Mouse (Mus musculus): ENCODE results near the gene Ptpa.
"Not testable (repeated sequence)": the region's sequence is repeated elsewhere in the genome, so short reads cannot be mapped to it uniquely, and the experiment has no call there.

Gene Ptpa

DNA sequence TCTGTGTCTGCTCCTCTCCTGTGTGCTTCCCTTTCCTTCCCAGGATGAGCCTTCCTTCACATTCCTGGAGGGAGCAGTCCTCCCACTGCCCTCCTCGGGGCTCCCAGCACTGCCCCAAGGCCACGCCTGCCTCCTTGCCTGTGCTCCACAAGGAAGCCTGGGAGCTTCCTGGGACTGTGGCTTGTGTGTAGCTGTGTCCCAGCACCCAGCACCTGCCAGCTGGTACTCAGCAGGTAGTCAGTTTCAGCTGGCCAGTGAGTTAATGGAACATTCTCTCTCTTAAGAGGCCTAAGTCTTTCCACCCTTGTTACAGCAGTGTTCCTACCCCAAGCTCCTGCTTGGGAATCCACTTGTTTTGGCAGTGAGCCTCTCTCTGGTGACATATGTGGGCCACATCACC lies 13.0 kb upstream of the Ptpa start:
- DNase-seq: no peak

DNA sequence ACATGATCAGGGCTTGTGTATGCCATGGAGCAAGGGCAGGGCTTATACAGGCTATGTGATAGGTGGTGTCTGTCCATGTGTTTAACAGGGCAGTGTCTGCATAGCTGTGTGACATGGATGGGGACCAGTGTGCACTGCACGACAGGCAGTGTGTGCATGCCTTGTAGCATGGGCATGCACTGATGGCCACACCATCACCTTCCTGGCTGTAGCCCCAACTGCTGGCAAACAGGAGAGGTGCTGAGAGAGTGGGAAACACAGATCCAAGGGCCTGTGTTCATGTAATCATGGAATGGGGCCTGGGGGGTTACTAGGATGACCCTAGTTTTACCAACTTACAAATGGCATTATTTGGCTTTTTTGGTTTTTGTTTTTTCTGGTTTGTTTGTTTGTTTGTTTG lies 12.0 kb upstream of the Ptpa start:
- DNase-seq: no peak

DNA sequence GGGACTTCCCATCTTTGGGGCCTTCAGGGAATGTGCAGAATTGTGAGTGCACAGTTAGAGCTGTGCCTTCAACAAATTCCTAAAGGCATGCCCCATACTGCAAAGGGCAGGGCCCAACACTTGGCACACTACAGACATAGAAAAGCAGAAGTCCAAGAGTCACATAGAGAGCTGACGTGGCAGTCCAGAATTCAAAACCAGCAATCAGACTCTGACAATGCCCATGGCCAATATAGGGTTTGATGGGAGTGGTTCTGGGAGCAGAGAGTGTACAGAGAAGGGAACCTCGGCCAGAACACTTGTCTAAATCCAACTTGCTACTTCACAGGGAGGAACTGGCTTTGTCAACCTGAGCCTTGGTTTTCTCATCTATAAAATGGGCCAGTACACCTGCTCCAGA lies 8.6 kb upstream of the Ptpa start:
- no peak for DNase-seq

DNA sequence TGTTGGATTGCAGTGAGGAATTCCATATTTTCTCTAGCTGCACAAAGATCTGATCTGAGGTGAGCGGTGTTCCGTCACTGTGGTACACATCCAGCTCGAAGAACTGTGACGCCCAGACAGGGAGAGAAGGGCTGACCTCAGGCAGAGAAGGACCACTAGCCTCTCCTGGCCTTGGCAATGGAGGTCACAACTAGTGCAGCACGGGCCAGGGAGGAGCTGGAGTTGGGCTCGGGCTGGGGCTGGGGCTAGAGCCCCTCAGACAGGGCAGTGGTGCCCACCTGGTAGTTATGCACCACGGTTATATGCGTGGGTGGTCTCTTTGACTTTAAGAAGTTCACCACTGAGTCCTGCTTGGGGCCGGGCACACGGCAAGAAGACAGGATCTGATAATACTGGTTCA lies 8.1 kb upstream of the Ptpa start:
- DNase-seq: no peak

DNA sequence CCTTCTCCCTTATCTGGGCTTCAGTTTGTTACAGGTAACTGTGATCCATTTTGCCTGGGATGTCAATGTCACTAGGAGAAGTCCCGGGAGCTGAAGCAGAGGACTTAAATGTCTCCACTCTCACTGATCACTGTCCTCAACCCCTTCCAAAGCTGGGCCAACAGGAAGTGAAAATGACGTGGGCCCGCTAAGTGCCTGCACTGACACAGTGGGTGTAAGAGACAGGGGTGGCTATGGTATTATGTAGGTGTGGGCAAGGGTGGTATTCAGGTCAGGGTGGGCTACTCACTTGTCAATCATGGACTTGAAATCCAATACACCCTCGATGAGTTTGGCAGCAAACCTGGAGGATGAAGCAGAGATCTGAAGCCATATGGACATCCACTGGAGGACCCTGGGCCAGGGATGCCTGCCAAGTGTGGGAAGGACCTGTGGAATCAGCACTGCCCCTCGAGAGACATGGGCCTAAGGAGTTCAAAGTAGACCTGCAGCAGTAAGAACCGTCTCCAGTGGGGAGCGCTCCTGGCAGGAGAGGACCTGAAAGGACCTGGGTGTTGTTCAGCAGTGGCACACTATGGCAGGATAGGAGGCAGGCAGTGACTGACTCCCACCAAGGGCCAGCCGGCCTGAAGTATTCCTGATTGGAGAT lies 7.3 kb upstream of the Ptpa start:
- no peak for DNase-seq

DNA sequence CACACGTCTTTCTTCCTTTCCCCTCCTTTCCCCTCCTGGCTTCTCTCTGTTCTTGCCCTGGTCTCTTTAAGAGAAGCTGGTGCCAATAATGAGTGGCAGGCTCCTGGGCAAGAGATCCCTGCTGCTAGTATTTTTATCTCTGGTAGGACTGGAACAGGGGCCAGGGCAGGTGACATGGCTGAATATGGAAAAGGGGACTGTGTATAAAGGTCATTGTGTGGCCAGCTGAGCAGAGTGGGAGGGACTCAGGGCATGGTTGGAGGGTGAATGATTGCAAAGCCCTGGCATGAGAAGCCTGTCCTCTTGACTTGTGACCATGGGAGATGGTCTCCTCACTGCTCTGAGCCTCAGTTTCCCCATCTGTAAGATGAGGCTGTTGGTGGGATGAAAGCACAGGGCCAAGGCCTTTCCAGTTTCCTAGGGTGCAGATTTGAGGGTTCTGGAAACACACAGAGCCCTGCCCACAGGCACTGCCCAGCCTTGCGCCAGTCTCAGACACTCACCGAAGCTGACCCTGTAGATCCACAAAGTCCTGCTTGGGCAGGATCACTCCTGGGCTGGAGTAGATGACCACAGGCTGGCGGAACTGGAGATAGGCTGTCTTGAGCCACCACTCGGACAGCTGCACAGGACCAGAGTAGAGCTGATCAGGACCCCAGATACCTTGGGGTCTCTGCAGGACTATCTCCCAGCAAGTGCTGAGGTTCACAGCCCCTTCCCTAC lies 6.2 kb upstream of the Ptpa start:
- no peak for DNase-seq

DNA sequence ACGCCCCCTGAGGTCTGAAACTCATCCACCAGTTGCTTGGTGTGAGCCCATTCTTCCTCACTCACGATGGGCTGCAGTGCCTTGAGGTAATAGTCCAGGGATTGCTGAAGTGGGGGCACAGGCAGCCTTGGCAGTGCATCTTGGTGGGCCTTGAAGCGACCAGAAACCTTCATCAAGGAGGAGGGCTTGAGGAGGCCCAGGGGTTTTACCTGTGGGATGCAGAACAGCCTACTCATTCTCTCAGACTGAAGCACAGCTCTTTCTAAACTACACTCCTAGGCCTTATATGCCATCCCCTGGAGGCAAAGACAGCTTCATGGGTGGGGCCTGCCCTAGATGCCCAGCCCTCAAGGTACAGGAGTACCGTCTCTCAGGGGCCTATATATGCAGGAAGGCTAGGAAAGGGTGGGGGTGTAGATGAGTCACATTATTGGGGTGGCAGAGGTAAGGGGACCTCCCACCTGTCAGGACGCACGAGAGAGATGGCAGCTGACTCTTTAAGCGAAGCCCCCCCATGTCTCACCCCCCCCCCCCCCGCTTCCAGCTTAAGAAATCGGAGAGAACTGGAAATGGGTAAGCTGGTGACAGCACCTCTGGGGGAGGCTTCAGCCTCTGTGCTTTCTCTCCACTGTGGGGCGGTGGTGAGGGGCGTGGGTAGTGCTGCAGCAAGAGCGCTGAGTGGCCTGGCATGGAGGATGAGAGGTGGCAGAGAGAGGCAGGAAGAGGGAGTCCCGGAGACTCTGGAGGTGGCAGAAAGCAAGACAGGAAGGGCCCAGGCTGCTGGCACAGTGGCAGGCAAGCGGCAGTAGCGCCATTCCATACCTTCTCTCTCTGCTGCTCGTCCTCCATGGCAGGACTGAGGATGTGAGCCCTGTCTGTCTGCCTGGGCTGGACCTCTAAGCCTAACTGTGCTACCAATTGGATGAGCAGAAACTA lies 2.5 kb upstream of the Ptpa start:
- no peak for DNase-seq

DNA sequence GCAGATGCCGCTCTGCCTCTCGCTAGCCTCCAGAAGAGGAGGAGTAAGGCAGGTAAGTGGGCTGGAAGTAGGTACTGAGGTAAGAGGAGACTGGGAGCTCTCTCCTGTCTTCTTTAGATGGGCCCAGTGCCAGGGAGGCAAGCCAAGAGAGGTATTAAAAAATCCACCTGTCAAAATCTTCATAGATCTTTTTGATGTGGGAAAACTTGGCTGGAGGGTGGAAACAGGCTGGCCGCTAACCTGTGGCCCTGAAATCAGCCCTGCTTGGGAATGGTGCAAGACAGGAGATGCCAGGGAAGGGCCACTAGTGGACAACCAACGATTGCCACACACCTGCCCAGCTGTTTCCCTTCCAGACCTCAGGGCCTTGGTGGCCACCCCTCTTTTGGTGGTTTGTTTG lies 1.7 kb upstream of the Ptpa start:
- DNase-seq: peak; percentile 70

DNA sequence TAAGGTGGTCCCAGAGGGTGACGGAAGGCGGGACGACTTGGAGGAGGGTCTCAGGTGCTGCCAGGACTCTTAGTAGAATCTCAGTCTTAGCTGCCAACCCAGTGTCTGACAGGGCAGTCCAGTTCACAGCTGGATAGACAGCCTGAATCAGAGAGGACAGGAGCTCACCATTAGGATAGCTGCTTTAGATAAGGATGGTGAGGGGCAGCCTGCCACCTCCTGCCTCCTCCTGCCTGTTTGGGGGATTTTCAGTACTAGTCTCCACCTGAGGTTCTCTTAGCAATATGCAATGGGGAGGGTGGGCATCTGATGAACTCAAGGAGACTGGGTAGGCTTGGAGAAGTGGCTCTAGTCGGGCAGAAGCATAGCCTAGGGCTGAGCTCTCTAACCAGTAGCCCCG lies 1.2 kb upstream of the Ptpa start:
- DNase-seq: no peak

DNA sequence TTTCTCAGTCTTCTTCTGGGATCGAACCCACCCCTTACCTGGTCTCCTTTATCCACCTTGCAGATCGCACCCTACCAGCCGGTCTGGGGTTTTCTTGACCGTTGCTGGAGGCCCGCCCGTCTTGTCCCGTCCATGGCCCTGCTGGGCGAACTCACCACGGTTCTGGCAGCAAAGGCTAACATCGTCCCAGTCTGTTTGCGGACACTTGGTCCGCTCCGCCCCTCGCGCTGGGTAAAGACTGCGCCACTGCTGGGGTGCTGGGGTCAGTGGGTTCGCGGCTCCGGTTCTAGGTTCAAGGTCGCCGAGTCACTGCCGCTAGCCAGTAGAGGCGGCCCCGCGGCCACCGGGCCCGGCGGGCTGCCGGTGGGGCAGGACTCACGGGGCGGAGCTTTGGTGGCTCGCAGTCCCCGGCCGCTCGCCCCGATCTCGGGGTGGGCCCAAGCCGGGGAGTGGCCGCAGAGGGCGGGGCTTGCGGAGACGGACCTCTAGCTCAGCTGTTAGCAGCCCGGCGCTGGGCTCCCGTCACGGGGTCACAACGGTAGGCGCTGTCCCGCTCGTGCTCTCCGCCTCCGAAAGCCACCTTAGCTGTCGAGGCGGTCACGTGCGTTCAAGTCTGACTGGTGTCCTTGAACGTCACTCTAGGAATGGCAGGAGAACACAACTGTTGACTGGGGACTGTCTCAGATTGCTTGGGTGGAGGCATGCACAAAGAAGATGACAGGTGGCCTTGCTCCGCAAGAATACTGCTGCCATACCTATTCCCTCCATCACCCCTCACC lies 493 bp upstream of the Ptpa start, which contains the start of gene Crat:
Gene Crat, minus strand, starts transcription at position 657 of the 779 bp plus-strand sequence.
- DNase-seq: peak; percentile 94

DNA sequence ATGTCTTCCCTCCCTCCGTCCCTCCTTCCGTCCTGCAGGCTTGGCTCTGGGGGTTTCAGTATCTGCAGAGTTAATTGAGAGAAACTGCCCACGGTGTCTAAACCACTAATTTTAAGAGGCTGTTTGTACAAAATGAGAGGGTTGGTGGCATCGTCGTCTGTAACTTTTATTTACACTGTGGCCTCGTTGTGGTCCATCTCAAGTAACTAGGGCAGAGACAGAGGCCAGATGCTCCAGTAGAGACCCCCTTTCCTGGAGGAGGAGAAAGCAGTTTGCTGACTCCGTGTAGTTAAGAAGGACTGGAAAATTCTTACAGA lies 768 bp downstream of the Ptpa start:
- no peak for DNase-seq

DNA sequence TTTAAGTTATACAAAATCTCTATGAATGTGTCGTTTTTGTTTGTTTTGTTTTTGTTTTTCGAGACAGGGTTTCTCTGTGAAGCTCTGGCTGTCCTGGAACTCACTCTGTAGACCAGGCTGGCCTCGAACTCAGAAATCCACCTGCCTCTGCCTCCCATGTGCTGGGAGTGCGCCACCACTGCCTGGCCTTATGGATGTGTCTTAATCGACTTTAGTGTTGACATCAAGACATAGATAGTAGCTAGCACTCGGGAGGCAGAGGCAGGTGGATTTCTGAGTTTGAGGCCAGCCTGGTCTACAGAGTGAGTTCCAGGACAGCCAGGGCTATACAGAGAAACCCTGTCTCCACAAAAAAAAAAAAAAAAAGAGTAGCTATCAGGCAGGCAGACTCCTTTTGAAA lies 1.3 kb downstream of the Ptpa start:
- not testable (repeated sequence) for DNase-seq

DNA sequence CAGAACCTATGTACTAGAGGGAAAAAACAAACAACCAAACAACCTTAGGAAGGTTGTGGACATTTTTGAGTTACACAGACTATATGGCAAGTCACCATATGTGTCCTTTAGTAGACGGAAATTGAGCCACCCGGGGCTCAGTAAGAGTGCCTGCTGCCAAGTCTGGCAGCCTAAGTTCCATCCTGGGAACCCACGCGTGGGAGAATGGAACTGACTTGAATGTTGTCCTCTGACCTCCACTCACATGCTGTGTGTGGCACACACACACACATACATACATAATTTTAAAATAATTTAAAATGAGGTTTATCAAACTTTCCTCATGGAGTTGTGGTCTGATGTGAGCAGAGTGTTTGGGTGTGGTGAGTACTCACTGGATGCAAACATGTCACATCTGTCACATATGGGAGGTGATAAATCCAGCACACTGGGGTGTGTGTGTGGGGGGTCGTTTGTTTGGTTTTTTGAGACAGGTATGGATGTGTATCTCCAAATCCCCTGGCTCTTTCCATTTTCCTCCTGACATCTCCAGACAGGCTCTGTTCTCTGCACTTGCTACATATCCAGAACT lies 1.8 kb downstream of the Ptpa start:
- no peak for DNase-seq

DNA sequence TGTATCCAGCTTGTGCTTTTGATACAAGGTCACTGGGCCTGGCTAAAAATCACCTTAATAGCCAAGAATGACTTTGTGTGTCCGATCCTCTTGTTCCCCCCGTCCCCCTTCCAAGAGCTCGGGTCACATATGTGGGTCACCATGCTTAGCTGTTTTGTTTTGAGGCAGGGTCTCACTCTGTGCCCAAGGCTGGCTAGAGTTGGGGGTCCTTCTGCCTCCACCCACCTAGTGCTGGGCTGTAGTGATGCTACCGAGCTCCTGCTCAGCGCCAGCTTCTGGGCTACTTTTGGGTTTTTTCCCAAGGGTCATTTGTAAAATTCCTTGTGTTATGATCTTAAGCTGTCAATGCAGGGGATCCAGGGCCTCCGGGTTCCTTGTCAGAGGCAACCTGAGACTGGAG lies 2.4 kb downstream of the Ptpa start:
- no peak for DNase-seq

DNA sequence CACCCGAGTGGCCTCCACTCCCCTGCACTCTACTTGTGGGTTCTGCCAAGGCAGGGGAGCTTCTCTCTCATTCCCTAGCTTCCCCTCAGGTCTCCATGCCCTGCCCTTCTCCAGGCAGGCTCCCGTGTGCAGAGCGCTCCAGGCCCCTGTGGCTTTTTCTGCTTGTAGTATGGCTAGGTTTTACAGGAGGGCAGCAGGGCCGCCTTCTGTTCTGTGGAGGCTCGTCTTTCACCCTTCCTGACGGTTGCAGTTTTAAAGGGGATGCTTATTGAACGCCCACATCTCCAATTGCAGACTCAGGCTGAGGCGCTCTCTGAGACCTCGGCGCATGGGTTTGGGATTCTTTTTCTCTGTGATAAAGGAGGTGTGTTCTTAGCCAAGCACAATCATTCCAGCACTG lies 3.3 kb downstream of the Ptpa start:
- no peak for DNase-seq

DNA sequence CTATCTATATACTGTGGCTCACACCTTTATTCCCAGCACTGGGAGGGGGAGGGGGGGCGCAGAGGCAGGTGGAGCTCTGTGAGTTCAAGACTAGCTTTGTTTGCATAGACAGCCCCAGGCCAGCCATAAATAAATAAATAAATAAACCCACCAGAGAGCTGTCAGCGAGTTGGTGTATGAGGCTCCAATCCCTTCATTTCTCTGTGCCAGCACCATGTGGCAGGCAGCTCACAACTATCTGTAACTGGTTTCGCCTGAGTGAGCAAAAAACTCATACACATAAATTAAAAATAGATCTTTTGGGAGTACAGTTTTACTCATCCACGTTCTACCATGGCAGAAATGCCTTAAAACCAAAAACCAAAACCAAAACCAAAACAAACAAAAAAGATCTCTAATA lies 5.6 kb downstream of the Ptpa start:
- no peak for DNase-seq

DNA sequence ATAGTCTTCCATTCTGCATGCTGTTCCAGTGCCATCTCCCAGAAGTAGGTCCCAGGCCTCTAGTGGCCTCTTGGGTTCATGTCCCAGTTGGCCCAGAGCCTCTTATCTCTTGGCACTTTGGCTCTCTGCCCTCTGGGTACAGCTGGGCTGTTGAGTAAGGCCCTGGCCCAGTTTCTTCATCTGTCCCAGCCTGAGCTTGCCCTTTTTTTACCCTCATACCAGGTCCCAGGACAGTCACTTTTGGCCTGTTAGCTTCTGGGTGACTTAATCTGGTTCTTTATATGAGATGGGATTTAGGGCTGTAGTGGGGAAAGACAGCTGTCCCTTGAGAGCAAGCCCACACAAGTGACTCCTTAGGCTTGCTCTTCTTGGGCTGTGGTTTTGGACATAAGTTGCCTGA lies 13.3 kb downstream of the Ptpa start:
- no peak for DNase-seq

DNA sequence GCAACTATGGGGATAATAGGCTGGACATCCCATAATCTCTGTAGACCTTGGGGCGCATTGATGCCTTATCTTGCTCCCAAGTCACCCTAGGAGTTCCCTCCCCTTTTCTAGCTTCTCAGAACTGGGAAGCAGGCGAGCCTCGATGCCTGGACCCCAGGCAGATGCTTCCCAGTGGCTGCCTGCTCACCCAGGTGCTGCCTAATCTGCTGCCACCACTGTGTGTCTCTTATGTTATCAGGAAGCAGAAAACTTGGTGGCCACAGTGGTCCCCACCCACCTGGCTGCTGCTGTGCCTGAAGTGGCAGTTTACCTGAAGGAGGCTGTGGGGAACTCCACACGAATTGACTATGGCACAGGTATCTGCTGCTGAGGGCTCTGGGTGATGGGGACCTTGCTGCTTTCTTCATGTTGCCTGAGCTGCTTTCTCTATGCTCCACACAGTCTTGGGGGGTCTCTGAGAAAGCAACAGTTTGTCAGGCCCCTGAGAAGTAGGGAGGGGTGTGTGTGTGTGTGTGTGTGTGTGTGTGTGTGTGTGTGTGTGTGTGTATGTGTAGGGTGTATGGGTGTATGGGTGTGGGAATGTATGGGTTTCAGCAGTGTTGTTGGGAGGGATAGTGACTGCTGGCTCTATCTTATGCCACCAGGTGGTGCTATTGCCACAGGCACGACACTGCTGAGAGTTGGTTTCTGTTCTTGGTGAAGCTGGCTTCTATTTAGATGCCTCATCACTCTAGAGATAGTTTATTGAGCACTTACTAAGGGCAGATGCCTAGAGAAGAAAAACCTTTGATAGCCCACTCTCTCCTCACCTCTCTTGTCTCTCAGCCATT lies 19.7 kb downstream of the Ptpa start:
- DNase-seq: peak; percentile 71

DNA sequence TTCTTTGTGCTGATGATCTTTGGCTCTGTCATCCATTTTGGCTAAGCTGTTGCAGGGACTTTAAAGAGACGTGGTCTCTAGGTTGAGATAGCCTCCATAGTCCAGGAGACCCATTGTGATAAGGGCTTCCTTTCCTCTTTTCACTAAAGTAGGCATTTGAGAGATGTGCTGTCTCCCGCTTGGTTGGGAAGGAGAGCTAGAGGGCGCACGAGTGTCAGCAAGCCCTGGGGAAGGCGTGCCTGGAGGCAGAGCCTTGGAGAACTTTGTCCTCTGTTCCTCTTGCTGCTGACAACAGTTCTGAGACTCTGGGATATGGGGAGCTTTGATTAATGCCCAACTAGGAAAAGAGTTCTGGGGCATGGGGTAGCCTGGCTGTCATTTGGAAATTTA lies 20.3 kb downstream of the Ptpa start:
- no peak for DNase-seq

DNA sequence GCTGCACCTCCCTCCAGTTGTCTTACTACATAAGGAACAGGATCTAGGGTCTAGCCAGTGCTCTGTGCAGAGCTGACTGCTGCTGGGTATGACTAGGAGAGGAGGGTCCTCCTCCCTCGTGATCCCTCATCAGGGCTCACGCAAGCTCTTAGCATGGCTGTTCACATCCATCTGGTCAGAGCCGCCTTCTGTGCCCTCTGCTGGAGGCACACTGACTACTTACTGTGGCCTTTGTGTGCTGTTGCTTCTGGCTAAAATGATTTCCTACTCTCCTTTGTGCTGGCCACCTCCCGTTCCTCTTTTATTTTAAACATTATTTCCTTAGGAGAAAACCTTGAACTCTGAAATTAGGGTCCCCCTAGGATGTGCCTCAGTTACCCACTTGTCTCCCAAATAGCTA lies 21.0 kb downstream of the Ptpa start:
- no peak for DNase-seq

DNA sequence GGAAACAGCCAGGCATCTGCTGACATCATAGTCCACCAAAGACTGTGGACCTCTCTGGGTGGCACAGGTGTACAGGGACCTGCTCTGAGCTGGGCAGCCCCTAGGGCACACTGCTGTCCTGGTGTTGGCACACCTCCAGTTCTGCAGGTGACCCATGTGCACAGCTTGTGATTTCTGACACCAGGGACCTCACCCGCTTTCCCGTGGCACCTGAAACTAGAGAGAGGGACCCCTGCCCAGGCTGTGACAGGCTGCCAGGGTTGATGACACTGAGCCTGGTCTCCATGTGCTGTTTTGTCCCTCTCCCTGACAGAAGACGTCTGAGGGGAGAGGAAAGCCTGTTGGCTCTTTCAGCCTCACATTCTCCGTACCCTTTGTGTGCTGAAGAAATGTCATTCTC lies 22.0 kb downstream of the Ptpa start:
- no peak for DNase-seq

DNA sequence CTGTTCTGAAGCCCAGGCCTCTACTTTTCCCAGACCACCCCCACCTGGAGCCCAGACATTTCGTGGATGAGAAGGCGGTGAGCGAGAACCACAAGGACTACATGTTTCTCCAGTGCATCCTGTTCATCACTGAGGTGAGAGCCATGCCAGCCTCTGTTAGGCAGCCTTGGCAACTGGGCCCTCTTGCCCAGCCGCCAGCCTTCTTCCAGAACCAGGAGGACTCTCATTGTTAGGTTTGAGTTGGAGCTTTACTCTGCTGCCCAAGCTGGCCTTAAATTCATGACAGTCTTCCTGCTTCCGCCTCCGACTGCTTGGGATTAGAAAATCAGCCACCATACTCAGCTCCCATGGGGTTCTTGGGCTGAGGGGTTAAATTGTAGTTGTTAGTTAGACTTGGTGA lies 23.8 kb downstream of the Ptpa start:
- DNase-seq: no peak
